In the genomic region with DNA sequence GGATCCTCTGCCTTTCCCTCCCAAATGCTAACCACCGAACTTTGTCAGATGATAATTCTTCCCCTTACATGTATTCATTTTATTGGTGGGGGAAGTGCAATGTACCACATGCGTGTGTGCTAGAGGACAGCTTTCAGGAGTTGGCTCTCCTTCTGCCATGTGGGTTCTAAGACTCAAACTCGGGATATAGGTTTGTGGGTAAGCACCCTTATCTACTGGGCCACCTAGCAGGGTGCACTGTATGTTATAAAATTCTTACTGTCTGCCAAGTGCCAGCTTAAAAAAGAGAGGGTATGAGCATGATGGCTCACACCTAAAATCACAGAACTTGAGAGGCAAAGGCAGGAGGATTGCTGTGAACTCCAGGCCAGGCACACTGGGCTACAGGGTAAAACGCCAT, we compare ENCODE assay signal across 26 mouse cellular contexts. TPM values are rescaled to one million over a fixed set of nuclear protein-coding genes. Genes with fewer than 3 reads are reported as not detected.
DNase-seq lines count a peak whose midpoint lies in the region; ATAC-seq and TF ChIP-seq lines count a peak whose summit lies in the region.
"Had no signal": no experiment of that assay in that cellular context is flagged by ENCODE, and none has a peak within 500 bp of the region (broad histone marks: within the 10 kb centered on the region; RNA-seq: fewer than 3 reads in every experiment).

No protein-coding gene starts in this region.

- no peak for TF ChIP-seq POLR2A in bone marrow, adult 2 months (IDR thresholded peaks at IDR 0.05; ENCODE audit: borderline replicate concordance, control insufficient read depth, low read depth, low read length)

- H3K4me2 ChIP-seq in heart, embryonic 12.5 days = peak overlapping the region; percentile 17; the same call in 1 of the 2 replicates
- H3K4me2 ChIP-seq in liver, embryonic 13.5 days = peak overlapping the region; percentile 93
- H3K4me2 ChIP-seq in liver, postnatal 0 days (ENCODE audit: low read depth, low read length) = peak overlapping the region; percentile 67
- H3K4me2 ChIP-seq in hindbrain, embryonic 11.5 days (replicated peaks; ENCODE audit: low read depth, low read length) = no peak overlapping the region
- H3K4me2 ChIP-seq: forebrain, embryonic 12.5 days; heart, embryonic 15.5 days; hindbrain, embryonic 15.5 days had no signal

- TF ChIP-seq EP300 in liver, postnatal 0 days (IDR thresholded peaks at IDR 0.05; ENCODE audit: low read depth) = no peak

- ATAC-seq in heart, embryonic 12.5 days (ENCODE audit: insufficient number of reproducible peaks, low FRiP score) = no peak
- no peak for ATAC-seq in liver, embryonic 13.5 days (ENCODE audit: low read depth)
- ATAC-seq in liver, postnatal 0 days = no peak
- ATAC-seq in hindbrain, embryonic 11.5 days (ENCODE audit: low FRiP score) = no peak
- ATAC-seq: forebrain, embryonic 16.5 days; intestine, embryonic 16.5 days had no signal

- no peak for TF ChIP-seq CTCF in bone marrow, adult 2 months (IDR thresholded peaks at IDR 0.05; ENCODE audit: control insufficient read depth, insufficient read depth, low read length)
- TF ChIP-seq CTCF in liver, postnatal 0 days (IDR thresholded peaks at IDR 0.05; ENCODE audit: low read depth) = no peak

- H3K4me1 ChIP-seq in heart, embryonic 12.5 days (replicated peaks) = no peaks in the 10 kb centered on the region
- no peaks in the 10 kb centered on the region for H3K4me1 ChIP-seq in bone marrow, adult 2 months (ENCODE audit: control insufficient read depth, insufficient read depth, low read length)
- H3K4me1 ChIP-seq in liver, embryonic 13.5 days (replicated peaks) = peaks cover 68% of the 10 kb centered on the region
- peaks cover 9% of the 10 kb centered on the region; the same call in 1 of the 2 replicates for H3K4me1 ChIP-seq in liver, postnatal 0 days (ENCODE audit: insufficient read depth)
- no peaks in the 10 kb centered on the region for H3K4me1 ChIP-seq in hindbrain, embryonic 11.5 days (replicated peaks; ENCODE audit: control insufficient read depth, insufficient read depth, low read length)
- H3K4me1 ChIP-seq: embryonic facial prominence, embryonic 10.5 days; forebrain, embryonic 12.5 days; heart, embryonic 15.5 days; hindbrain, embryonic 10.5 days; hindbrain, embryonic 15.5 days had no signal

- H3K4me3 ChIP-seq in heart, embryonic 12.5 days = no peak overlapping the region
- H3K4me3 ChIP-seq in bone marrow, adult 2 months (replicated peaks; ENCODE audit: control insufficient read depth, low read depth, low read length) = peak overlapping the region; percentile 13
- peak overlapping the region; percentile 71 for H3K4me3 ChIP-seq in liver, embryonic 13.5 days (replicated peaks)
- H3K4me3 ChIP-seq in liver, postnatal 0 days (ENCODE audit: low read depth, low read length) = peak overlapping the region; percentile 54
- H3K4me3 ChIP-seq in hindbrain, embryonic 11.5 days (ENCODE audit: low read depth, low read length) = no peak overlapping the region
- H3K4me3 ChIP-seq: embryonic facial prominence, embryonic 10.5 days; forebrain, embryonic 12.5 days; heart, adult 2 months; heart, embryonic 15.5 days; hindbrain, embryonic 10.5 days; hindbrain, embryonic 15.5 days had no signal

- DNase-seq in heart, adult 18-20 months = no peak
- no peak for DNase-seq in liver, embryonic 13.5 days
- no peak for DNase-seq in liver, postnatal 0 days
- DNase-seq in frontal cortex, postnatal 14 days (ENCODE audit: low spot score in 2 of 2) = no peak
- no peak for DNase-seq in cerebellum, adult 8-10 months
- DNase-seq in hindbrain, embryonic 11.5 days (ENCODE audit: low spot score) = no peak
- DNase-seq: adrenal gland, adult 2 months; adrenal gland, postnatal 25 days; cerebellum, adult 9-10 months; cerebellum, postnatal 36 days; gastrocnemius, postnatal 10 days; heart, adult 2 months; heart, postnatal 14 days; kidney, adult 2 months had no signal

- H3K36me3 ChIP-seq in heart, embryonic 12.5 days = no peaks in the 10 kb centered on the region
- peaks cover 85% of the 10 kb centered on the region for H3K36me3 ChIP-seq in liver, embryonic 13.5 days
- peaks cover 56% of the 10 kb centered on the region for H3K36me3 ChIP-seq in liver, postnatal 0 days (replicated peaks; ENCODE audit: insufficient read depth, low read length)
- no peaks in the 10 kb centered on the region for H3K36me3 ChIP-seq in hindbrain, embryonic 11.5 days (ENCODE audit: control insufficient read depth, insufficient read depth, low read length)
- H3K36me3 ChIP-seq: embryonic facial prominence, embryonic 10.5 days; forebrain, embryonic 12.5 days; heart, embryonic 15.5 days; hindbrain, embryonic 10.5 days; hindbrain, embryonic 15.5 days had no signal

- no peaks in the 10 kb centered on the region; the same call in 1 of the 2 replicates for H3K27me3 ChIP-seq in heart, embryonic 12.5 days (replicated peaks)
- no peaks in the 10 kb centered on the region for H3K27me3 ChIP-seq in liver, embryonic 13.5 days
- H3K27me3 ChIP-seq in liver, postnatal 0 days (ENCODE audit: insufficient read depth, low read length) = no peaks in the 10 kb centered on the region
- no peaks in the 10 kb centered on the region for H3K27me3 ChIP-seq in hindbrain, embryonic 11.5 days (ENCODE audit: control insufficient read depth, insufficient read depth, low read length)
- H3K27me3 ChIP-seq: CH12.LX; hindbrain, embryonic 15.5 days had no signal

- H3K9ac ChIP-seq in heart, embryonic 12.5 days = no peak overlapping the region
- H3K9ac ChIP-seq in liver, embryonic 13.5 days = peak overlapping the region; percentile 95
- no peak overlapping the region; the same call in 1 of the 2 replicates for H3K9ac ChIP-seq in liver, postnatal 0 days (replicated peaks)
- H3K9ac ChIP-seq in hindbrain, embryonic 11.5 days (ENCODE audit: low read depth, low read length) = no peak overlapping the region
- H3K9ac ChIP-seq: forebrain, embryonic 12.5 days; heart, embryonic 15.5 days; hindbrain, embryonic 15.5 days had no signal

- 72% methylated on average over 4 of the region's 4 CpGs for WGBS in heart, embryonic 12.5 days
- 36% methylated on average over 4 of the region's 4 CpGs for WGBS in bone marrow, adult 2 months
- 59% methylated on average over 4 of the region's 4 CpGs for WGBS in liver, embryonic 13.5 days (ENCODE audit: insufficient replicate concordance)
- 54% methylated on average over 4 of the region's 4 CpGs for WGBS in liver, postnatal 0 days (ENCODE audit: insufficient replicate concordance)
- 83% methylated on average over 4 of the region's 4 CpGs for WGBS in hindbrain, embryonic 11.5 days

- H3K9me3 ChIP-seq in heart, embryonic 12.5 days (replicated peaks) = no peaks in the 10 kb centered on the region
- no peaks in the 10 kb centered on the region for H3K9me3 ChIP-seq in liver, embryonic 13.5 days (replicated peaks)
- no peaks in the 10 kb centered on the region for H3K9me3 ChIP-seq in liver, postnatal 0 days (ENCODE audit: low read length)
- H3K9me3 ChIP-seq in hindbrain, embryonic 11.5 days (ENCODE audit: control insufficient read depth, low read length) = no peaks in the 10 kb centered on the region
- H3K9me3 ChIP-seq: embryonic facial prominence, embryonic 10.5 days; forebrain, embryonic 12.5 days; heart, embryonic 15.5 days; hindbrain, embryonic 15.5 days had no signal

- no peak overlapping the region for H3K27ac ChIP-seq in heart, embryonic 12.5 days (ENCODE audit: poor library complexity, severe bottlenecking)
- H3K27ac ChIP-seq in bone marrow, adult 2 months (ENCODE audit: control insufficient read depth, insufficient read depth, low read depth, low read length, poor library complexity) = no peak overlapping the region
- peak overlapping the region; percentile 100 for H3K27ac ChIP-seq in liver, embryonic 13.5 days
- peak overlapping the region; percentile 42; the same call in 1 of the 2 replicates for H3K27ac ChIP-seq in liver, postnatal 0 days (ENCODE audit: low read depth)
- no peak overlapping the region for H3K27ac ChIP-seq in hindbrain, embryonic 11.5 days (ENCODE audit: low read depth, low read length)
- H3K27ac ChIP-seq: embryonic facial prominence, embryonic 10.5 days; forebrain, embryonic 12.5 days; heart, adult 2 months; heart, embryonic 15.5 days; hindbrain, embryonic 10.5 days; hindbrain, embryonic 15.5 days had no signal

RNA-seq across cellular contexts. Expression of gene Trmo, which starts 9.6 kb away (rescaled TPM):
- polyA plus RNA-seq in heart, embryonic 12.5 days (2016; fragmentation: Nextera tagmentation; extraction: Ambion mirVana) = 8.3 and 8.7 TPM in 2 replicates
- 1 to 10 TPM; 3.2 to 4.7 TPM for total RNA-seq in heart, adult 18-20 months (2021)
- polyA plus RNA-seq in bone marrow, adult 2 months (2011; ENCODE audit: insufficient read depth, insufficient read length, low replicate concordance, missing spikeins) = 20.7 and 27.0 TPM in 2 replicates
- 8.7 and 9.7 TPM in 2 replicates for polyA plus RNA-seq in liver, embryonic 13.5 days (2015; fragmentation: Nextera tagmentation; extraction: Ambion mirVana)
- 4.2 and 6.1 TPM in 2 replicates for polyA plus RNA-seq in liver, postnatal 0 days (2015; fragmentation: Nextera tagmentation; extraction: Ambion mirVana)
- polyA plus RNA-seq in hindbrain, embryonic 11.5 days (2014; fragmentation: Nextera tagmentation; extraction: Ambion mirVana) = 9.9 and 10.6 TPM in 2 replicates

RNA-seq across cellular contexts. Expression of gene Hemgn, which starts 14.5 kb away (rescaled TPM):
- 9.7 and 12.4 TPM in 2 replicates for polyA plus RNA-seq in heart, embryonic 12.5 days (2016; fragmentation: Nextera tagmentation; extraction: Ambion mirVana)
- under 1 TPM; 0.15 TPM for total RNA-seq in heart, adult 18-20 months (2021)
- polyA plus RNA-seq in bone marrow, adult 2 months (2011; ENCODE audit: insufficient read depth, insufficient read length, low replicate concordance, missing spikeins) = 152 and 243 TPM in 2 replicates
- 405 and 482 TPM in 2 replicates for polyA plus RNA-seq in liver, embryonic 13.5 days (2015; fragmentation: Nextera tagmentation; extraction: Ambion mirVana)
- polyA plus RNA-seq in liver, postnatal 0 days (2015; fragmentation: Nextera tagmentation; extraction: Ambion mirVana) = 117 and 135 TPM in 2 replicates
- 16.1 and 22.3 TPM in 2 replicates for polyA plus RNA-seq in hindbrain, embryonic 11.5 days (2014; fragmentation: Nextera tagmentation; extraction: Ambion mirVana)
- total RNA-seq: adrenal gland, adult 2 months; adrenal gland, postnatal 25 days; CH12.LX had no signal
- polyA plus RNA-seq: adrenal gland, adult 2 months had no signal

RNA-seq across cellular contexts. Expression of gene Anp32b, which starts 51.9 kb away (rescaled TPM):
- polyA plus RNA-seq in heart, embryonic 12.5 days (2016; fragmentation: Nextera tagmentation; extraction: Ambion mirVana) = 209 and 214 TPM in 2 replicates
- 10 to 100 TPM; 55.2 to 56.6 TPM for total RNA-seq in heart, adult 18-20 months (2021)
- 614 and 712 TPM in 2 replicates for polyA plus RNA-seq in bone marrow, adult 2 months (2011; ENCODE audit: insufficient read depth, insufficient read length, low replicate concordance, missing spikeins)
- 555 and 600 TPM in 2 replicates for polyA plus RNA-seq in liver, embryonic 13.5 days (2015; fragmentation: Nextera tagmentation; extraction: Ambion mirVana)
- polyA plus RNA-seq in liver, postnatal 0 days (2015; fragmentation: Nextera tagmentation; extraction: Ambion mirVana) = 184 and 188 TPM in 2 replicates
- polyA plus RNA-seq in hindbrain, embryonic 11.5 days (2014; fragmentation: Nextera tagmentation; extraction: Ambion mirVana) = 271 and 285 TPM in 2 replicates

RNA-seq across cellular contexts. Expression of gene Foxe1, which starts 55.4 kb away (rescaled TPM):
- polyA plus RNA-seq in heart, embryonic 12.5 days (2016; fragmentation: Nextera tagmentation; extraction: Ambion mirVana) = not detected in 2 replicates
- not detected for total RNA-seq in heart, adult 18-20 months (2021)
- not detected in 2 replicates for polyA plus RNA-seq in bone marrow, adult 2 months (2011; ENCODE audit: insufficient read depth, insufficient read length, low replicate concordance, missing spikeins)
- polyA plus RNA-seq in liver, embryonic 13.5 days (2015; fragmentation: Nextera tagmentation; extraction: Ambion mirVana) = not detected in 2 replicates
- polyA plus RNA-seq in liver, postnatal 0 days (2015; fragmentation: Nextera tagmentation; extraction: Ambion mirVana) = not detected in 2 replicates
- 0.08 and 0.48 TPM in 2 replicates for polyA plus RNA-seq in hindbrain, embryonic 11.5 days (2014; fragmentation: Nextera tagmentation; extraction: Ambion mirVana)
- total RNA-seq: adrenal gland, adult 2 months; adrenal gland, postnatal 25 days; CH12.LX; gastrocnemius, postnatal 10 days; gastrocnemius, postnatal 4 days; heart, adult 2 months; heart, postnatal 14 days had no signal
- polyA plus RNA-seq: forebrain, embryonic 12.5 days; forebrain, embryonic 16.5 days; frontal cortex, adult 2 months; heart, adult 2 months; heart, embryonic 15.5 days; hindbrain, embryonic 15.5 days; intestine, embryonic 16.5 days; kidney, adult 2 months had no signal

Comparison
In these comparisons a context has a peak if more than half of its experiments do, and no peak if none do; other contexts are left out.
1. H3K27ac ChIP-seq: peak in liver, embryonic 13.5 days (single experiment) and liver, postnatal 0 days (single experiment); none in heart, embryonic 12.5 days (single experiment), bone marrow, adult 2 months (single experiment) and hindbrain, embryonic 11.5 days (single experiment).
2. H3K4me3 ChIP-seq: peak in bone marrow, adult 2 months (single experiment), liver, embryonic 13.5 days (single experiment) and liver, postnatal 0 days (single experiment); none in heart, embryonic 12.5 days (single experiment) and hindbrain, embryonic 11.5 days (single experiment).